Mouse (Mus musculus) lung, postnatal 0 days (tissue): Measurements from ENCODE around the gene Abcc6. TPM values are rescaled to one million over a fixed set of nuclear protein-coding genes. Genes with fewer than 3 reads are reported as not detected.
A peak's percentile ranks its signal among the peaks of the same experiment; 100 is the strongest.

Experiments used
- ATAC-seq: fragments of 200-750 bp; cut with Nextera tagmentation; 2 replicates; pipeline ENCODE4 v1.8.0; 2017; ENCODE audit warnings: moderate library complexity
- DNase-seq: peaks from one replicate; pipeline ENCODE4 v3.0.0-alpha.2; 2016; ENCODE audit warnings: low spot score
- H3K27ac ChIP-seq: fragments of 300-500 bp; sonication (generic); 2 replicates; pipeline ENCODE4 v1.5.1; 2014; ENCODE audit warnings: antibody characterized with exemption, mild to moderate bottlenecking, low read length, mixed read lengths
- H3K27me3 ChIP-seq: fragments of 300-500 bp; sonication (generic); replicated peaks from 2 replicates; pipeline ENCODE4 v1.6.1; 2014; ENCODE audit warnings: low read length, mixed read lengths; ENCODE audit not compliant: insufficient read depth
- H3K36me3 ChIP-seq: fragments of 300-500 bp; sonication (generic); 2 replicates; pipeline ENCODE4 v1.6.1; 2014; ENCODE audit warnings: low read length, mixed read lengths; ENCODE audit not compliant: insufficient read depth
- H3K4me1 ChIP-seq: fragments of 300-500 bp; sonication (generic); 2 replicates; pipeline ENCODE4 v1.6.1; 2014; ENCODE audit warnings: antibody characterized with exemption, low read depth, low read length, mixed read lengths; ENCODE audit not compliant: insufficient read depth
- H3K4me2 ChIP-seq: fragments of 300-500 bp; sonication (generic); replicated peaks from 2 replicates; pipeline ENCODE4 v1.6.1; 2014; ENCODE audit warnings: low read depth, mild to moderate bottlenecking, low read length, moderate library complexity, mixed read lengths
- H3K4me3 ChIP-seq: fragments of 300-500 bp; sonication (generic); 2 replicates; pipeline ENCODE4 v1.5.1; 2014; ENCODE audit warnings: low read depth, low read length
- H3K9ac ChIP-seq: fragments of 300-500 bp; sonication (generic); replicated peaks from 2 replicates; pipeline ENCODE4 v1.6.1; 2014; ENCODE audit warnings: low read depth, mild to moderate bottlenecking
- H3K9me3 ChIP-seq: fragments of 300-500 bp; sonication (generic); 2 replicates; pipeline ENCODE4 v1.6.1; 2016; ENCODE audit warnings: low read length, mixed read lengths
- CTCF ChIP-seq: IDR thresholded peaks from 2 replicates; pipeline ENCODE4 v1.5.1; 2016; ENCODE audit warnings: antibody characterized with exemption, mild to moderate bottlenecking
- EP300 ChIP-seq: IDR thresholded peaks from 2 replicates; pipeline ENCODE4 v1.6.1; 2016; ENCODE audit warnings: antibody characterized with exemption, mild to moderate bottlenecking, control low read depth
- WGBS: fragments of 180-500 bp; shearing (Covaris S2); extraction: QIAGEN DNeasy Blood & Tissue Kit; methylation state at CpG from one replicate; pipeline ENCODE4 v1.1.7; 2014; 5-methylcytosine and 5-hydroxymethylcytosine counted together
- polyA plus RNA-seq: library from polyadenylated mRNA; unstranded; fragments of >200 nt; fragmentation: Nextera tagmentation; extraction: Ambion mirVana; gene quantifications from 2 replicates; pipeline ENCODE4 v1.2.1, GENCODE M21; 2015

Gene Abcc6
- polyA plus RNA-seq, 1 experiment from 2014 or later = 0.26 TPM

- WGBS = 77% methylated on average over 14 of the region's 14 CpGs
- Histone ChIP-seq H3K36me3 (no peaks in the 10 kb centered on the region), H3K9ac (no peak overlapping the region), H3K27me3 (no peaks in the 10 kb centered on the region), H3K4me3 (no peak overlapping the region), H3K4me1 (peaks cover 28% of the 10 kb centered on the region), H3K27ac (no peak overlapping the region), H3K4me2 (no peak overlapping the region), H3K9me3 (no peaks in the 10 kb centered on the region)
- TF ChIP-seq CTCF (peak; percentile 67), EP300 (no peak)
- no peak for ATAC-seq
- peak; percentile 27 for DNase-seq
Measured at GRCm38 (mm10) chr7:45919083-45919671, 110.9 kb downstream of the Abcc6 start.

- Histone ChIP-seq H3K9me3 (no peaks in the 10 kb centered on the region), H3K27me3 (no peaks in the 10 kb centered on the region), H3K4me2 (no peak overlapping the region), H3K4me3 (no peak overlapping the region), H3K27ac (0 out of 2 replicates have a peak overlapping the region, but pooled peaks have one; percentile 70), H3K4me1 (peaks cover 28% of the 10 kb centered on the region), H3K36me3 (no peaks in the 10 kb centered on the region), H3K9ac (no peak overlapping the region)
- TF ChIP-seq EP300 (no peak), CTCF (no peak)
- WGBS = 86% methylated on average over 15 of the region's 15 CpGs
- no peak for DNase-seq
- no peak for ATAC-seq
Measured at GRCm38 (mm10) chr7:45917926-45918325, 112.2 kb downstream of the Abcc6 start.

Other genes with a start within 250 kb of the Abcc6 start
- 0.10 and 0.11 TPM in 2 replicates for gene Lmtk3, start 246.6 kb downstream of the Abcc6 start, polyA plus RNA-seq
- 3.2 and 3.7 TPM in 2 replicates for gene Sult2b1, start 245.6 kb downstream of the Abcc6 start, polyA plus RNA-seq
- 105 and 113 TPM in 2 replicates for gene Cyth2, start 215.7 kb downstream of the Abcc6 start, polyA plus RNA-seq
- 0.20 and 0.35 TPM in 2 replicates for gene Kcnj14, start 205.5 kb downstream of the Abcc6 start, polyA plus RNA-seq
- gene Grwd1, start 199.4 kb downstream of the Abcc6 start, polyA plus RNA-seq = 14.8 and 15.1 TPM in 2 replicates
- 56.2 and 57.3 TPM in 2 replicates for gene Kdelr1, start 157.5 kb downstream of the Abcc6 start, polyA plus RNA-seq
- gene Grin2d, start 151.9 kb downstream of the Abcc6 start, polyA plus RNA-seq = 0.62 and 0.75 TPM in 2 replicates
- 0.14 and 0.23 TPM in 2 replicates for gene Syngr4, start 133.6 kb downstream of the Abcc6 start, polyA plus RNA-seq
- gene Tmem143, start 133.4 kb downstream of the Abcc6 start, polyA plus RNA-seq = 3.9 and 4.1 TPM in 2 replicates
- 233 and 255 TPM in 2 replicates for gene Emp3, start 108.9 kb downstream of the Abcc6 start, polyA plus RNA-seq
- gene Ccdc114, start 106.2 kb downstream of the Abcc6 start, polyA plus RNA-seq = 8.9 and 11.2 TPM in 2 replicates
- 17.8 and 18.5 TPM in 2 replicates for gene Nomo1, start 3.4 kb upstream of the Abcc6 start, polyA plus RNA-seq
- 0.44 and 0.45 TPM in 2 replicates for gene Kcnj11, start 70.5 kb upstream of the Abcc6 start, polyA plus RNA-seq
- gene Abcc8, start 149.7 kb upstream of the Abcc6 start, polyA plus RNA-seq = 0.92 and 1.1 TPM in 2 replicates
- gene Ush1c, start 208.2 kb upstream of the Abcc6 start, polyA plus RNA-seq = 0.13 TPM in 1 of 2 replicates, not detected in the other
- not detected in 2 replicates for gene Otog, start 210.7 kb upstream of the Abcc6 start, polyA plus RNA-seq